Mouse (Mus musculus): ENCODE results near the gene Ugt1a7c.
"Not testable (repeated sequence)": the region's sequence is repeated elsewhere in the genome, so short reads cannot be mapped to it uniquely, and the experiment has no call there.

DNA sequence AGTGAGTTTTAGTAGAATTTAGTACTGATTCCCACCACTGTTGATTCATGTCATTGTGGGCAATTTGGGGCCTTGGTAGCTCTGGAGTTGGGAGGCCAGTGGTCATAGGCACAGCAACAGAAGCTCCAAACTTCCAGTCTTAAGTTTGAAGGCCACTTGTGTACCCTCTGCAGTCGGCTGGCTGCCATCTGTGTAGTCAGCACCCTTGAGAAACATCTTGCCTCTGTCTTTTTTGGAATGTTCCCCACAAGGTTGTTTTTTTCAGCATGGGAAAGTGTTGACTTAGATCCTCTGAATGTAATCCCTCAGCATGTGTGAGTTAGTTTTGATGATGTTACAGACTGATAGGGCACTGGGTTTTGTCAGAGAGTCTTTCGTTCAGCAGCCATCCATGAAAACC is 4.8 kb downstream of the Ugt1a7c start:
- not testable (repeated sequence) for TF ChIP-seq CTCF (IDR thresholded peaks at IDR 0.05; ENCODE audit: control insufficient read depth, insufficient read depth, low read length); POLR2A (IDR thresholded peaks at IDR 0.05; ENCODE audit: borderline replicate concordance, control insufficient read depth, low read depth, low read length)
